14 mouse cellular contexts compared by ENCODE assay signal in the genomic region with DNA sequence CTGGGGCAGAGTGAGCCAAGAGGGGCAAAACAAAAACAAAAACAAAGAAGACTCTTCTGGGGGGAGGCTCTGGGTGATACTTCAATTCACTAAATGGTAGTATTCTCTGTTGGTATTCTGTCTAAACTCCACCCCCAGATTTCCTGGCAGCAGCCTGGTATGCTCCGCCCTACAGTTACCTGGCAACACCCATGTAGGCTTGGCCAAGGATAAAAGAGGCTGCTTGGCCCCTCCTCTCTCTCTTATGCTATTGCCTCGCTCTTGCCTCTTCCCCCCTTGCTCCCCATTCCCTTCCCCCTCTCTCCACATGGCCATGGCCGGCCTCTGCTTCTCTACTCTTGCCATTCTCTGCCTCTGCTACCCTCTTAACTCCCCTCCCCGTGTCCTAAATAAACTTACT.
DNase-seq lines count a peak whose midpoint lies in the region; ATAC-seq and TF ChIP-seq lines count a peak whose summit lies in the region.
"Had no signal": no experiment of that assay in that cellular context is flagged by ENCODE, and none has a peak within 500 bp of the region (broad histone marks: within the 10 kb centered on the region; RNA-seq: fewer than 3 reads in every experiment).

No protein-coding gene starts in this region.

- H3K9me3 ChIP-seq in forebrain, embryonic 12.5 days: no peaks in the 10 kb centered on the region
- H3K9me3 ChIP-seq in hindbrain, embryonic 15.5 days: no peaks in the 10 kb centered on the region
- no peaks in the 10 kb centered on the region for H3K9me3 ChIP-seq in neural tube, embryonic 14.5 days (ENCODE audit: control insufficient read depth, low read length)
- H3K9me3 ChIP-seq in liver, postnatal 0 days (ENCODE audit: low read length): no peaks in the 10 kb centered on the region
- H3K9me3 ChIP-seq: heart, embryonic 13.5 days; kidney, embryonic 15.5 days had no signal

- no peak overlapping the region for H3K4me2 ChIP-seq in forebrain, embryonic 12.5 days
- H3K4me2 ChIP-seq in hindbrain, embryonic 15.5 days: no peak overlapping the region
- H3K4me2 ChIP-seq in neural tube, embryonic 14.5 days (ENCODE audit: low read depth, low read length): no peak overlapping the region
- H3K4me2 ChIP-seq in liver, postnatal 0 days (ENCODE audit: low read depth, low read length): no peak overlapping the region
- H3K4me2 ChIP-seq: heart, embryonic 13.5 days; kidney, embryonic 15.5 days; lung, embryonic 14.5 days had no signal

- H3K4me1 ChIP-seq in forebrain, embryonic 12.5 days: peaks cover 42% of the 10 kb centered on the region
- H3K4me1 ChIP-seq in hindbrain, embryonic 15.5 days (replicated peaks): peaks cover 25% of the 10 kb centered on the region
- H3K4me1 ChIP-seq in neural tube, embryonic 14.5 days (ENCODE audit: control insufficient read depth, insufficient read depth, low read length): no peaks in the 10 kb centered on the region
- no peaks in the 10 kb centered on the region for H3K4me1 ChIP-seq in thymus, adult 2 months (replicated peaks; ENCODE audit: control insufficient read depth, insufficient read depth, low read length)
- H3K4me1 ChIP-seq in liver, postnatal 0 days (ENCODE audit: insufficient read depth): no peaks in the 10 kb centered on the region
- H3K4me1 ChIP-seq: kidney, embryonic 15.5 days had no signal

- TF ChIP-seq CTCF in thymus, adult 2 months (IDR thresholded peaks at IDR 0.05; ENCODE audit: borderline replicate concordance, control insufficient read depth, extremely low read depth, insufficient read depth, low read length, poor library complexity): no peak
- TF ChIP-seq CTCF in liver, postnatal 0 days (IDR thresholded peaks at IDR 0.05; ENCODE audit: low read depth): no peak

- TF ChIP-seq POLR2A in thymus, adult 2 months (IDR thresholded peaks at IDR 0.05; ENCODE audit: control insufficient read depth, extremely low read depth, insufficient read depth, low read length, poor library complexity): no peak

- 65% methylated on average over 4 of the region's 4 CpGs for WGBS in forebrain, embryonic 12.5 days
- 55% methylated on average over 4 of the region's 4 CpGs for WGBS in hindbrain, embryonic 15.5 days
- WGBS in neural tube, embryonic 14.5 days: 66% methylated on average over 4 of the region's 4 CpGs
- WGBS in thymus, adult 2 months: 81% methylated on average over 4 of the region's 4 CpGs
- WGBS in liver, postnatal 0 days (ENCODE audit: insufficient replicate concordance): 60% methylated on average over 4 of the region's 4 CpGs

- H3K4me3 ChIP-seq in forebrain, embryonic 12.5 days (replicated peaks): no peak overlapping the region
- no peak overlapping the region for H3K4me3 ChIP-seq in hindbrain, embryonic 15.5 days
- no peak overlapping the region for H3K4me3 ChIP-seq in neural tube, embryonic 14.5 days (ENCODE audit: low read depth, low read length)
- no peak overlapping the region for H3K4me3 ChIP-seq in thymus, adult 2 months (ENCODE audit: control insufficient read depth, insufficient read depth, low read length)
- H3K4me3 ChIP-seq in liver, postnatal 0 days (ENCODE audit: low read depth, low read length): no peak overlapping the region
- H3K4me3 ChIP-seq: heart, embryonic 13.5 days; kidney, embryonic 15.5 days had no signal

- no peak overlapping the region for H3K9ac ChIP-seq in forebrain, embryonic 12.5 days
- H3K9ac ChIP-seq in hindbrain, embryonic 15.5 days: no peak overlapping the region
- no peak overlapping the region for H3K9ac ChIP-seq in neural tube, embryonic 14.5 days (replicated peaks; ENCODE audit: low read depth, low read length)
- H3K9ac ChIP-seq in liver, postnatal 0 days (replicated peaks): no peak overlapping the region
- H3K9ac ChIP-seq: heart, embryonic 13.5 days; kidney, embryonic 15.5 days; lung, embryonic 14.5 days had no signal

- DNase-seq in retina, postnatal 1 day: peak; percentile 38
- DNase-seq in retina, embryonic 14.5 days (ENCODE audit: low spot score): no peak
- DNase-seq in thymus, adult 2 months: no peak
- no peak for DNase-seq in urinary bladder, postnatal 10 days (ENCODE audit: low spot score)
- no peak for DNase-seq in liver, postnatal 0 days
- DNase-seq: cerebellum, adult 8-10 months; gastrocnemius, postnatal 10 days; liver; lung, embryonic 14.5 days had no signal

- no peak for TF ChIP-seq EP300 in liver, postnatal 0 days (IDR thresholded peaks at IDR 0.05; ENCODE audit: low read depth)

- H3K36me3 ChIP-seq in forebrain, embryonic 12.5 days (replicated peaks): no peaks in the 10 kb centered on the region
- H3K36me3 ChIP-seq in hindbrain, embryonic 15.5 days: no peaks in the 10 kb centered on the region
- no peaks in the 10 kb centered on the region for H3K36me3 ChIP-seq in neural tube, embryonic 14.5 days (ENCODE audit: control insufficient read depth, insufficient read depth, low read length)
- no peaks in the 10 kb centered on the region for H3K36me3 ChIP-seq in thymus, adult 2 months (ENCODE audit: control insufficient read depth, insufficient read depth, low read length)
- H3K36me3 ChIP-seq in liver, postnatal 0 days (replicated peaks; ENCODE audit: insufficient read depth, low read length): no peaks in the 10 kb centered on the region
- H3K36me3 ChIP-seq: heart, embryonic 13.5 days; kidney, embryonic 15.5 days had no signal

- peak; percentile 59; the same call in 1 of the 2 replicates for ATAC-seq in forebrain, embryonic 12.5 days (ENCODE audit: low FRiP score)
- ATAC-seq in hindbrain, embryonic 15.5 days (ENCODE audit: low FRiP score, low read depth): peak; percentile 55
- peak; percentile 38; the same call in 1 of the 2 replicates for ATAC-seq in neural tube, embryonic 14.5 days (ENCODE audit: low read depth)
- ATAC-seq in liver, postnatal 0 days: no peak

- H3K27ac ChIP-seq in forebrain, embryonic 12.5 days: no peak overlapping the region
- no peak overlapping the region for H3K27ac ChIP-seq in hindbrain, embryonic 15.5 days (replicated peaks)
- no peak overlapping the region for H3K27ac ChIP-seq in neural tube, embryonic 14.5 days (ENCODE audit: low read depth, low read length)
- no peak overlapping the region for H3K27ac ChIP-seq in thymus, adult 2 months (ENCODE audit: control insufficient read depth, insufficient read depth, low read length)
- H3K27ac ChIP-seq in liver, postnatal 0 days (ENCODE audit: low read depth): no peak overlapping the region
- H3K27ac ChIP-seq: heart, embryonic 13.5 days; kidney, embryonic 15.5 days had no signal

- no peaks in the 10 kb centered on the region for H3K27me3 ChIP-seq in forebrain, embryonic 12.5 days
- H3K27me3 ChIP-seq in hindbrain, embryonic 15.5 days: no peaks in the 10 kb centered on the region
- H3K27me3 ChIP-seq in neural tube, embryonic 14.5 days (ENCODE audit: control insufficient read depth, insufficient read depth, low read length): no peaks in the 10 kb centered on the region
- no peaks in the 10 kb centered on the region for H3K27me3 ChIP-seq in thymus, adult 2 months (ENCODE audit: control insufficient read depth, insufficient read depth, low read length)
- H3K27me3 ChIP-seq in liver, postnatal 0 days (ENCODE audit: insufficient read depth, low read length): no peaks in the 10 kb centered on the region
- H3K27me3 ChIP-seq: heart, embryonic 13.5 days; kidney, embryonic 15.5 days had no signal
